Mouse (Mus musculus): Measurements from ENCODE around the gene 2300002M23Rik. TPM values are rescaled to one million over a fixed set of nuclear protein-coding genes. Genes with fewer than 3 reads are reported as not detected.

2300002M23Rik gene
- polyA plus RNA-seq, 1 experiment from 2014 or later = not detected

Other genes with a start within 250 kb of the 2300002M23Rik start
- gene H2-Q1, start 247.0 kb upstream of the 2300002M23Rik start, polyA plus RNA-seq (2015; fragmentation: Nextera tagmentation; extraction: Ambion mirVana) = 1.0 and 1.4 TPM in 2 replicates
- 0.68 and 0.90 TPM in 2 replicates for gene H2-Q2, start 225.2 kb upstream of the 2300002M23Rik start, polyA plus RNA-seq (2015; fragmentation: Nextera tagmentation; extraction: Ambion mirVana)
- 1.7 and 2.0 TPM in 2 replicates for gene H2-Q4, start 187.8 kb upstream of the 2300002M23Rik start, polyA plus RNA-seq (2015; fragmentation: Nextera tagmentation; extraction: Ambion mirVana)
- gene H2-Q6, start 142.6 kb upstream of the 2300002M23Rik start, polyA plus RNA-seq (2015; fragmentation: Nextera tagmentation; extraction: Ambion mirVana) = 9.6 and 11.1 TPM in 2 replicates
- 23.9 and 24.6 TPM in 2 replicates for gene H2-Q7, start 128.3 kb upstream of the 2300002M23Rik start, polyA plus RNA-seq (2015; fragmentation: Nextera tagmentation; extraction: Ambion mirVana)
- 147 and 152 TPM in 2 replicates for gene H2-Q10, start 97.4 kb upstream of the 2300002M23Rik start, polyA plus RNA-seq (2015; fragmentation: Nextera tagmentation; extraction: Ambion mirVana)
- not detected in 2 replicates for gene Pou5f1, start 61.4 kb upstream of the 2300002M23Rik start, polyA plus RNA-seq (2015; fragmentation: Nextera tagmentation; extraction: Ambion mirVana)
- gene Tcf19, start 50.6 kb upstream of the 2300002M23Rik start, polyA plus RNA-seq (2015; fragmentation: Nextera tagmentation; extraction: Ambion mirVana) = 44.3 and 50.4 TPM in 2 replicates
- gene Cchcr1, start 50.4 kb upstream of the 2300002M23Rik start, polyA plus RNA-seq (2015; fragmentation: Nextera tagmentation; extraction: Ambion mirVana) = 7.5 and 8.8 TPM in 2 replicates
- gene Psors1c2, start 34.2 kb upstream of the 2300002M23Rik start, polyA plus RNA-seq (2015; fragmentation: Nextera tagmentation; extraction: Ambion mirVana) = 0.12 and 0.27 TPM in 2 replicates
- gene Cdsn, start 15.3 kb upstream of the 2300002M23Rik start, polyA plus RNA-seq (2015; fragmentation: Nextera tagmentation; extraction: Ambion mirVana) = not detected in 2 replicates
- gene Sfta2, start 34.1 kb downstream of the 2300002M23Rik start, polyA plus RNA-seq (2015; fragmentation: Nextera tagmentation; extraction: Ambion mirVana) = not detected in 2 replicates
- not detected in 2 replicates for gene Gm9573, start 59.2 kb downstream of the 2300002M23Rik start, polyA plus RNA-seq (2015; fragmentation: Nextera tagmentation; extraction: Ambion mirVana)
- gene Mucl3, start 76.2 kb downstream of the 2300002M23Rik start, polyA plus RNA-seq (2015; fragmentation: Nextera tagmentation; extraction: Ambion mirVana) = 0.03 and 0.06 TPM in 2 replicates
- gene Vars2, start 100.1 kb downstream of the 2300002M23Rik start, polyA plus RNA-seq (2015; fragmentation: Nextera tagmentation; extraction: Ambion mirVana) = 7.7 TPM in 2 replicates
- 31.9 and 33.9 TPM in 2 replicates for gene Gtf2h4, start 106.3 kb downstream of the 2300002M23Rik start, polyA plus RNA-seq (2015; fragmentation: Nextera tagmentation; extraction: Ambion mirVana)
- 2.9 and 3.7 TPM in 2 replicates for gene Ddr1, start 137.2 kb downstream of the 2300002M23Rik start, polyA plus RNA-seq (2015; fragmentation: Nextera tagmentation; extraction: Ambion mirVana)

Data from liver, embryonic 13.5 days (tissue).